Mouse (Mus musculus) adrenal gland, adult 18-20 months (tissue): ENCODE measurements around the gene Ankmy1. TPM values are rescaled to one million over a fixed set of nuclear protein-coding genes. Genes with fewer than 3 reads are reported as not detected.

ENCODE experiments used
- DNase-seq, 2 experiments: peaks; one replicate each; pipeline ENCODE4 v3.0.0; 2021 to 2022; ENCODE audit warnings: low spot score in 2 of 2
- microRNA-seq, 2 experiments: library from miRNA; unstranded; fragments of <30 nt; microRNA quantifications; one replicate each; pipeline ENCODE4 v1.2.0; 2021; ENCODE audit warnings: borderline number of aligned reads in 2 of 2
- total RNA-seq, 2 experiments: library from RNA; stranded (reverse); gene quantifications; 1 replicate in 1 of 2; 2 replicates in 1 of 2; pipeline ENCODE4 v1.2.3; 2021

The Ankmy1 gene
- total RNA-seq, 2 experiments from 2014 or later = 0.80 to 0.86 TPM

- peak; percentile 69 to 74 for DNase-seq
Observed at GRCm38 (mm10) chr1:92831188-92832001, 71.3 kb downstream of the Ankmy1 start, which contains the start of gene Gpc1. TSS of gene Gpc1 (plus strand) at chr1:92831645.

GRCm38 (mm10) chr1:92830626-92831187 is 72.0 kb downstream of the Ankmy1 start:
- DNase-seq = no peak

GRCm38 (mm10) chr1:92815756-92816294 is 86.9 kb downstream of the Ankmy1 start:
- no peak for DNase-seq

GRCm38 (mm10) chr1:92815100-92815499 is 87.6 kb downstream of the Ankmy1 start:
- DNase-seq = no peak

GRCm38 (mm10) chr1:92814319-92814718 is 88.4 kb downstream of the Ankmy1 start:
- DNase-seq = no peak

Small RNA genes lying within 50 kb of the gene (microRNA-seq; reads per million reads assigned to microRNA genes)
- 1,559 to 2,014 reads per million in 2 experiments for gene Mir149

Other genes with a start within 250 kb of the Ankmy1 start
- gene Gpc1, start 71.3 kb downstream of the Ankmy1 start, total RNA-seq = 10 to 100 TPM; 43.3 to 65.4 TPM
- gene Dusp28, start 4.1 kb upstream of the Ankmy1 start, total RNA-seq = 10 to 100 TPM; 14.3 to 14.5 TPM
- gene Rnpepl1, start 7.9 kb upstream of the Ankmy1 start, total RNA-seq = 10 to 100 TPM; 58.2 to 80.9 TPM
- 10 to 100 TPM; 14.5 to 16.8 TPM for gene Capn10, start 31.5 kb upstream of the Ankmy1 start, total RNA-seq
- gene Gpr35, start 48.0 kb upstream of the Ankmy1 start, total RNA-seq = 1 to 10 TPM; 1.4 TPM
- gene Aqp12, start 103.4 kb upstream of the Ankmy1 start, total RNA-seq = under 1 TPM in 1 of 2 experiments, not detected in 1; 0.36 TPM
- 10 to 100 TPM; 37.9 to 38.1 TPM for gene Kif1a, start 199.0 kb upstream of the Ankmy1 start, total RNA-seq
- gene Agxt, start 232.3 kb upstream of the Ankmy1 start, total RNA-seq = not detected